Mouse (Mus musculus): Measurements from ENCODE around the gene Alcam.

GRCm38 (mm10) chr16:52303532-52303902 lies 150.4 kb downstream of the Alcam start:
- no peak for TF ChIP-seq CTCF (IDR thresholded peaks at IDR 0.05)
- no peak for TF ChIP-seq EP300 (IDR thresholded peaks at IDR 0.05)

Measured in lung, postnatal 0 days (tissue).